Mouse (Mus musculus) G1E (cell line): Measurements from ENCODE around the gene Lrrc27.

Experiments used
- CTCF ChIP-seq: IDR thresholded peaks from 2 replicates; pipeline ENCODE4 v1.5.1; 2012; ENCODE audit warnings: low read depth, low read length, inconsistent platforms, mixed read lengths
- POLR2AphosphoS5 ChIP-seq: IDR thresholded peaks from 2 replicates; pipeline ENCODE4 v1.6.1; 2012; ENCODE audit warnings: low read depth, low read length, inconsistent platforms; ENCODE audit not compliant: insufficient replicate concordance
- TAL1 ChIP-seq: conservative IDR thresholded peaks from 2 replicates; pipeline ENCODE4 v1.6.1; 2012; ENCODE audit warnings: low read depth, low read length, inconsistent platforms, mixed read lengths

GRCm38 (mm10) chr7:139215946-139216345 is 3.2 kb downstream of the Lrrc27 start:
- TF ChIP-seq TAL1 (no peak), CTCF (no peak), POLR2AphosphoS5 (no peak)
